Mouse (Mus musculus): ENCODE results near the gene Hspb3. TPM values are rescaled to one million over a fixed set of nuclear protein-coding genes. Genes with fewer than 3 reads are reported as not detected.

Gene Hspb3
- polyA plus RNA-seq, 1 experiment from 2014 or later = not detected

DNA sequence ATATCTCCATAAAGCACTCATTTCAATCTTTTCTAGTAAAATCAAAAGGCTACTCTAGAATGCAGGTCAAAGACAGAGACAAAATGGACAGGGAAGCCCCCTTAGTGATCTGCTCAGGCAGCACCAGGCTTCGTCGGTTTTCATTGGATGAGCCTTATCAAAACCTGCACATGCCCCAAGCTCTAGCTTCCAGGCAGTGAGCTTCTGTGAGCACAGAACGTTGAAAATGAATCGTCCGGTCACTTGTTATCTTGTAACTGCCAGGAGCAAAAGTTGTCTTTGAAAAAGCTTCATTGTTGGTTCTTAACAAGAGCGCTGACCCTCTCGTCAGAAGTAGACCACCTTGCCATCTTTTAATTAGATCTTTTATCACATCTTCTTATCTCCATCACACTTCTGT lies 26.4 kb upstream of the Hspb3 start:
- no peak overlapping the region for H3K4me3 ChIP-seq (ENCODE audit: low read depth, low read length)
- 79% methylated on average over 7 of the region's 7 CpGs for WGBS
- no peak overlapping the region for H3K9ac ChIP-seq (ENCODE audit: low read depth, low read length)
- H3K9me3 ChIP-seq (replicated peaks; ENCODE audit: control insufficient read depth, low read length, poor library complexity, severe bottlenecking) = no peaks in the 10 kb centered on the region
- no peaks in the 10 kb centered on the region for H3K27me3 ChIP-seq (ENCODE audit: control insufficient read depth, insufficient read depth, low read depth, low read length)
- no peaks in the 10 kb centered on the region for H3K36me3 ChIP-seq (ENCODE audit: control insufficient read depth, insufficient read depth, low read length)
- ATAC-seq = no peak
- H3K27ac ChIP-seq (ENCODE audit: low read length) = no peak overlapping the region
- H3K4me1 ChIP-seq (ENCODE audit: control insufficient read depth, insufficient read depth, low read length) = no peaks in the 10 kb centered on the region
- H3K4me2 ChIP-seq (ENCODE audit: low read length) = no peak overlapping the region

DNA sequence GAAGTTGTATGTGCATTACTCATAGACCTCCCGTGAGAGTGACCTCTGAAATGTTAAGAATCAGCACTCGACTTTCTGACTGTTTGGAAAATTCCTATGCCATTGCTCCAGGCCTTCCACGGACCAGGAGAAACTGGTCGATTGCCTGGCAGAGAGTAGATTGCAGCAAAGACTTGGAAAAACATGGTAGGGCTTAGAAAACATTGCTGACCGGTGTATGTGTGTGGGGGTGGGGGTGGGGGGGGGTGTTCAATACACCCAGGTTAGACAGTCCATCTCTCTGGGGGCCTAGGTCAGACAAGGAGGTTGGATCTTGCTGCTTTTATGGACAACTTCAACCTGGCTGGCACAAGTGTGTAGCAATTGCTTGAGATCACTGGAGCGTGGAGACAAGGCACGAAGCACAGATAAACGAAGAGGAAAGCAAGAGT lies 23.2 kb upstream of the Hspb3 start:
- H3K4me3 ChIP-seq (ENCODE audit: low read depth, low read length) = no peak overlapping the region
- H3K36me3 ChIP-seq (ENCODE audit: control insufficient read depth, insufficient read depth, low read length) = no peaks in the 10 kb centered on the region
- no peak overlapping the region for H3K4me2 ChIP-seq (ENCODE audit: low read length)
- no peak overlapping the region for H3K27ac ChIP-seq (ENCODE audit: low read length)
- H3K9me3 ChIP-seq (replicated peaks; ENCODE audit: control insufficient read depth, low read length, poor library complexity, severe bottlenecking) = no peaks in the 10 kb centered on the region
- no peaks in the 10 kb centered on the region for H3K27me3 ChIP-seq (ENCODE audit: control insufficient read depth, insufficient read depth, low read depth, low read length)
- no peak overlapping the region for H3K9ac ChIP-seq (ENCODE audit: low read depth, low read length)
- no peaks in the 10 kb centered on the region for H3K4me1 ChIP-seq (ENCODE audit: control insufficient read depth, insufficient read depth, low read length)
- WGBS = 69% methylated on average over 8 of the region's 8 CpGs
- no peak for ATAC-seq

DNA sequence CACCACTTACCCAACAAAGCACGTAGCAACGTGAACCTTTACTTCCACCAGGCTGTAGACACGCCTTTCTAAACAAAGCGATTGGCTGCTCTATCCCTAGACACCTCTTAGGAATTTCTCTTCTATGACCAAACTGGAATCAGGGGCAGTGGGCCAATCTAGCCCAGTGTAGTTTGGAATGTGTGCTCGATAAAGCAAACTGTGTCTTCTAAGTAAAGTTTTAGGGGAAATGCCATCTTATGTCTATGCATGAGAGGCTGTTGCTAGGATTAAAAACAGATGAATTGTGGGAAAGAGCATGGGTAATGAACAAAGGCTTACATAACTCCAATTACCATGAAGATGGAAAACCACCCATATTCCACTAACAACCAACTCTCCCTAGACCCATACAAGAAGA lies 19.3 kb upstream of the Hspb3 start:
- no peak overlapping the region for H3K9ac ChIP-seq (ENCODE audit: low read depth, low read length)
- no peaks in the 10 kb centered on the region for H3K4me1 ChIP-seq (ENCODE audit: control insufficient read depth, insufficient read depth, low read length)
- H3K4me2 ChIP-seq (ENCODE audit: low read length) = no peak overlapping the region
- H3K27me3 ChIP-seq (ENCODE audit: control insufficient read depth, insufficient read depth, low read depth, low read length) = no peaks in the 10 kb centered on the region
- 75% methylated on average over 5 of the region's 5 CpGs for WGBS
- no peaks in the 10 kb centered on the region for H3K9me3 ChIP-seq (replicated peaks; ENCODE audit: control insufficient read depth, low read length, poor library complexity, severe bottlenecking)
- no peaks in the 10 kb centered on the region for H3K36me3 ChIP-seq (ENCODE audit: control insufficient read depth, insufficient read depth, low read length)
- no peak overlapping the region for H3K27ac ChIP-seq (ENCODE audit: low read length)
- no peak overlapping the region for H3K4me3 ChIP-seq (ENCODE audit: low read depth, low read length)
- ATAC-seq = no peak

DNA sequence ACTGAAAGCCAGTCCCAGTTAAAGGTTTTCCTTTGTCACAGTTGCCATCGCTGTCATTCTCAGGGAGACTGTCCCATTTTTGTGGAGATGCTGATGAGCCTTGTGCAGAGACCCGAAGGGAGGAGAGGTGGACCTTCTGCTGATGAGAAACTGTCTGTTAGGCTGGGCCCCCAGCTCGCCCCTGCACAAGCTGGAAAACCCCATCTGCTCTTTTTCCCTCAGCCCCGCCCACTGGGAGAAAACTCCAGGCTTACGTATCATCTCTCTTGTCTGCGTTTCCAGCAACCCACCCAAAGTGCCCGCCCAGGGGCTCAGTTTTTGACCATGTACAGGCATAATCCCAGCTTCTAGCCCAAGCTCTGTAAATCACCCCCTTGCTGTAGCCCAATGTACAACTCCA lies 17.2 kb upstream of the Hspb3 start:
- ATAC-seq = no peak
- H3K4me3 ChIP-seq (ENCODE audit: low read depth, low read length) = no peak overlapping the region
- no peaks in the 10 kb centered on the region for H3K27me3 ChIP-seq (ENCODE audit: control insufficient read depth, insufficient read depth, low read depth, low read length)
- H3K9ac ChIP-seq (ENCODE audit: low read depth, low read length) = no peak overlapping the region
- no peak overlapping the region for H3K27ac ChIP-seq (ENCODE audit: low read length)
- H3K4me2 ChIP-seq (ENCODE audit: low read length) = no peak overlapping the region
- H3K4me1 ChIP-seq (ENCODE audit: control insufficient read depth, insufficient read depth, low read length) = no peaks in the 10 kb centered on the region
- WGBS = 91% methylated on average over 7 of the region's 7 CpGs
- no peaks in the 10 kb centered on the region for H3K9me3 ChIP-seq (replicated peaks; ENCODE audit: control insufficient read depth, low read length, poor library complexity, severe bottlenecking)
- H3K36me3 ChIP-seq (ENCODE audit: control insufficient read depth, insufficient read depth, low read length) = no peaks in the 10 kb centered on the region

DNA sequence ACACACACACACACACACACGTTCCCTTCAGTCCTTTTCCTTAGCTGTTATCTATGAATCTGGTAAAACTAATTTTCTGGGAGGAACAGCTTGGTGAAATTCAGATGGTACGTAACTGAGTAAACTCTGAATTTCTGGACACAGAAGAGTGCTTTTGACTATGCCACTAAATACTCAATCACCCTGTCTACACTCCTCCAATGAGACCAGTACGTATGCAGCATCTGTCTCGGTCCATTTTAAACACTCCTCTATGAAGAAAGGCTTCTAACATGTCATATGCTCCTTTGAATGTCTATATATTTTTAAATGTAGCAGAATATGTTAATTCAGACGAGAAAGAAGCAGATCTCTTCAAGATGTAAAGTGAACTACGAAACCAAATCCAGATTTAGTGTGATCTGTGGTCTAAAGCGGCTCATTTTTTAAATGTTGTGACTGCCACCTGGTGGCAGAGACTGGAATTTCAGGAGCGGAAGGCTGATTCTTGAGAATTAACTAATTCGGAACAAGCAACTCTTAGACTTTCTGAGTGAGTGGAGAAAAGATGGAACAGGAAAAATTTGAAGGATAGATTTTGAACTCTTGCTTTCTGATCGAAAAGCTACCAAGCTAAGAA lies 6.1 kb upstream of the Hspb3 start:
- Histone ChIP-seq H3K36me3 (ENCODE audit: control insufficient read depth, insufficient read depth, low read length) (no peaks in the 10 kb centered on the region), H3K9ac (ENCODE audit: low read depth, low read length) (no peak overlapping the region), H3K4me2 (ENCODE audit: low read length) (no peak overlapping the region), H3K4me1 (ENCODE audit: control insufficient read depth, insufficient read depth, low read length) (no peaks in the 10 kb centered on the region), H3K27me3 (ENCODE audit: control insufficient read depth, insufficient read depth, low read depth, low read length) (no peaks in the 10 kb centered on the region), H3K4me3 (ENCODE audit: low read depth, low read length) (no peak overlapping the region), H3K27ac (ENCODE audit: low read length) (no peak overlapping the region), H3K9me3 (replicated peaks; ENCODE audit: control insufficient read depth, low read length, poor library complexity, severe bottlenecking) (no peaks in the 10 kb centered on the region)
- WGBS = 41% methylated on average over 10 of the region's 10 CpGs
- peak; percentile 60; the same call in 1 of the 2 replicates for ATAC-seq

DNA sequence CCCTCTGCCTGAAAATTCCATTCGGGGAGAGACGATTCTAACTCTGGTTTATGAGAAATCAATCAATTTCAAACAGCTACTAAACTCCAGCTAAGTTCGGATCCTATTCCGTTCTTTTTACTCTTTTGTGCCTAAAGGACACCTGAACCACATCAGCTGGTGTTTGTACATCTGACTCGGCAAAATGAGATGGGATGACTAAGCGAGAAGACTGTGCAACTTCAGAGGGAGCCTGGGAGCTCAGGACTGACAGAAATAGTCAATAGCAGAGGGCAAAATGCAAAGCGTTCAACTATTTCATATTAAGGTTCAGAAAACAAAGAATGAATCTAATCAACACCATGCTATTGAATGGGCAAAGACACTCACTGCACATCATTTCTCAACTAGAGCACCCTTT lies 407 bp upstream of the Hspb3 start:
- Histone ChIP-seq H3K9ac (ENCODE audit: low read depth, low read length) (no peak overlapping the region), H3K4me3 (ENCODE audit: low read depth, low read length) (no peak overlapping the region), H3K27me3 (ENCODE audit: control insufficient read depth, insufficient read depth, low read depth, low read length) (no peaks in the 10 kb centered on the region), H3K4me1 (ENCODE audit: control insufficient read depth, insufficient read depth, low read length) (0 out of 2 replicates have a peak, but pooled peaks cover 2% of the 10 kb centered on the region), H3K4me2 (ENCODE audit: low read length) (peak overlapping the region; percentile 15; the same call in 1 of the 2 replicates), H3K27ac (ENCODE audit: low read length) (no peak overlapping the region), H3K9me3 (replicated peaks; ENCODE audit: control insufficient read depth, low read length, poor library complexity, severe bottlenecking) (no peaks in the 10 kb centered on the region), H3K36me3 (ENCODE audit: control insufficient read depth, insufficient read depth, low read length) (no peaks in the 10 kb centered on the region)
- WGBS = 83% methylated on average over 7 of the region's 7 CpGs
- ATAC-seq = no peak

DNA sequence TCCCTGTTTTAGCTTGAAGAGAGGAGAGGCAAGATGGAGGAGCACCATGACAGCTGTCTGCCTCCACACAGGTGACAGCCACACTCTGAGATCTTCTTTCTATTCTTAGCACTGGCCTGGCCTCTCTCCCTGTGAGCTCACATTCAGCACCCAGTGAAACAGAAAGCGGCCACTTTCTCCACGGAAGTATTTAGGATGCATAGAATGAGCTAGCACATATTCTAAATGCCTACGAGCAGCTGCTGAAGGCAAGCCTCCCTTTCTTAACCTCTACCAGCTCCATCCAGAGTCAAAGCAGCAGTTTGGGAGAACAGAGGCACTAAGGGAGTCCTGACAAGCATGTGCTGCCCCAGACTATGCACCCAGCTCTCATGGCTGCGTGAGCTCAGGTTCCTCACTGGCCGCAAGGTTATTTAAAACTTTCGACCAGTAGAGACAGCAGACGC lies 1.6 kb downstream of the Hspb3 start:
- H3K9ac ChIP-seq (ENCODE audit: low read depth, low read length) = no peak overlapping the region
- no peak overlapping the region for H3K27ac ChIP-seq (ENCODE audit: low read length)
- no peaks in the 10 kb centered on the region for H3K9me3 ChIP-seq (replicated peaks; ENCODE audit: control insufficient read depth, low read length, poor library complexity, severe bottlenecking)
- 0 out of 2 replicates have a peak, but pooled peaks cover 2% of the 10 kb centered on the region for H3K4me1 ChIP-seq (ENCODE audit: control insufficient read depth, insufficient read depth, low read length)
- WGBS = 80% methylated on average over 7 of the region's 7 CpGs
- no peak overlapping the region for H3K4me3 ChIP-seq (ENCODE audit: low read depth, low read length)
- no peaks in the 10 kb centered on the region for H3K36me3 ChIP-seq (ENCODE audit: control insufficient read depth, insufficient read depth, low read length)
- no peaks in the 10 kb centered on the region for H3K27me3 ChIP-seq (ENCODE audit: control insufficient read depth, insufficient read depth, low read depth, low read length)
- H3K4me2 ChIP-seq (ENCODE audit: low read length) = no peak overlapping the region
- no peak for ATAC-seq

DNA sequence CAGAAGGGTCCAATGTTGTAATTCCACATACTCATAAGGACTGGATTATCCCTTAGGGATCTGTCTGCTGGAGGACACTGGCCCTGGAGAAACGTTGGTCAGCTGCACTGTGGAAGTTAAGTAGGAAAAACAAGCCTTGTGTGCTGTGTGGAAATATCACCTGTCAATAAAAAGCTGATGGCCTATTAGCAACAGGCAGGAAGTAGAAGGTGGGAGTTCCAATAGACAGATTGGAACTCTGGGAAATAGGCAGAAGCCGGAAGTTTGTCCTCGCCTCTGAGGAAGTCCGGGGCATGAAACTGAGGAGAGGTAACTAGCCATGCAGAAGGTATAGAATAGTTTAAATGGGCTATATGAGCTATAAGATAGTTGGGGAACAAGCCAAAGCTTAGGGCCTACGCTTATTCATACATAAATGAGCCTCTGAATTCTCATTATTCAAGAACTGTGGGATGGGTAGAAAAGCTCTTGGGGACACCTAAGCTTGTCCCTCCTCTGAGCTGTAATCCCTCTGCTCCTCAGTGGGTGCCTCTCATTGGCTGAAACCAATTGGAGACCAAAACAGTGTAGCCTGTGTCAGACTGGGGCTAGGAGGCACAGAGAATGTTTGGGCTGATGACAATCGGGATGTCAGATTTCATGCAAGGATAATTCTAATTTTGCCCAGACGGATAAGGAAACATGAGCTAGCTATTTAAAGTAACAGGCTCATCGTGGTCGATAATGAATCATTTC lies 2.7 kb downstream of the Hspb3 start:
- no peak for ATAC-seq
- Histone ChIP-seq H3K9me3 (replicated peaks; ENCODE audit: control insufficient read depth, low read length, poor library complexity, severe bottlenecking) (no peaks in the 10 kb centered on the region), H3K4me1 (ENCODE audit: control insufficient read depth, insufficient read depth, low read length) (0 out of 2 replicates have a peak, but pooled peaks cover 2% of the 10 kb centered on the region), H3K4me2 (ENCODE audit: low read length) (no peak overlapping the region), H3K9ac (ENCODE audit: low read depth, low read length) (no peak overlapping the region), H3K36me3 (ENCODE audit: control insufficient read depth, insufficient read depth, low read length) (no peaks in the 10 kb centered on the region), H3K4me3 (ENCODE audit: low read depth, low read length) (no peak overlapping the region), H3K27me3 (ENCODE audit: control insufficient read depth, insufficient read depth, low read depth, low read length) (no peaks in the 10 kb centered on the region), H3K27ac (ENCODE audit: low read length) (no peak overlapping the region)
- WGBS = 80% methylated on average over 9 of the region's 9 CpGs

DNA sequence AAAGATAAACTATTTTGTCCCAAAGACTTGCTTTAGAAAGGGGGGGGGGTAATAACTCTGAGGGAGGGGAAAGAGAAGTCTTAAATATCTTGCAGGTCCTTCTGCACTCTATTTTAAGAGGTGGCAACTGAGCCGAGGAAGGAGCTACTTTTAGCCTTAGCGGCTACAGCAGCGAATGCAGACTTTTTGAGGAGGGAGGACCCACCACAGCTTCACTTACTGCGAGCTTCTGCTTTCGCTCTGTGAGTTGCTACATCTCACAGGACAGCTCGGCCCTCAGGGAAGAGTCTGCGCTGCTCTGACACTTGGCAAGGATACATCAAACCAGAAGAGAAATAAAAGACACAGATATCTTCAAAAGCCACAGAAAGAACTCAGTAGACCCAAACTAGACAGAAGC lies 6.3 kb downstream of the Hspb3 start:
- Histone ChIP-seq H3K4me3 (ENCODE audit: low read depth, low read length) (no peak overlapping the region), H3K4me1 (ENCODE audit: control insufficient read depth, insufficient read depth, low read length) (no peaks in the 10 kb centered on the region)
- WGBS = 76% methylated on average over 7 of the region's 7 CpGs

More for the DNA sequence above, 6.3 kb downstream of the Hspb3 start:
- no peaks in the 10 kb centered on the region for H3K27me3 ChIP-seq (ENCODE audit: control insufficient read depth, insufficient read depth, low read depth, low read length)
- H3K4me2 ChIP-seq (ENCODE audit: low read length) = no peak overlapping the region
- no peak overlapping the region for H3K9ac ChIP-seq (ENCODE audit: low read depth, low read length)
- no peaks in the 10 kb centered on the region for H3K9me3 ChIP-seq (replicated peaks; ENCODE audit: control insufficient read depth, low read length, poor library complexity, severe bottlenecking)
- H3K36me3 ChIP-seq (ENCODE audit: control insufficient read depth, insufficient read depth, low read length) = no peaks in the 10 kb centered on the region
- ATAC-seq = no peak
- no peak overlapping the region for H3K27ac ChIP-seq (ENCODE audit: low read length)
